Mouse (Mus musculus): Measurements from ENCODE around the gene Gm20388. TPM values are rescaled to one million over a fixed set of nuclear protein-coding genes. Genes with fewer than 3 reads are reported as not detected.
A peak's percentile ranks its signal among the peaks of the same experiment; 100 is the strongest.

The Gm20388 gene
- polyA plus RNA-seq, 1 experiment from 2014 or later = not detected

DNA sequence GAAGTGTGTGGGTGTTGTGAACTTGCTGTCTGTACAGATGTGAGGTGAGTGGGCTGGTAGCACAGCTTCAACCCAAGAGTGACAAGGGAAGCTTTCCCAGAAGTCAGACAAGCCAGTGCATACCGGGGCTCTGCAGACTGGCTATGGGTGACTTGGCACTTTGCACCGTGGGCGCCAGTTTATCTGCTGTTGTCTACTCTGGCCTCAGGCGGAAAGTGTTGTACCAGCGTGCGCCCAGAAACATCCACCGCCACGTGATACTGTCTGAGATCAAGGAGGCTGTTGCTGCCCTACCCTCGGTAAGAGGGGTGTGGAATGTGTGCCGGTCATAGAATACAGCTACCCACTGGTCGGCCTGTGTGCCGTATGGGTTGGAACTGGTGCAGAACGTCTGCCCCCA, 3487.7 kb downstream of the Gm20388 start:
- ATAC-seq (ENCODE audit: insufficient number of reproducible peaks, insufficient read depth, low FRiP score, low TSS enrichment) = no peak
- H3K27ac ChIP-seq = no peak overlapping the region
- H3K4me1 ChIP-seq = no peaks in the 10 kb centered on the region
- no peak overlapping the region for H3K9ac ChIP-seq
- 94% methylated on average over 13 of the region's 13 CpGs for WGBS
- H3K36me3 ChIP-seq = peaks cover 98% of the 10 kb centered on the region
- H3K4me3 ChIP-seq = no peak overlapping the region
- no peaks in the 10 kb centered on the region for H3K9me3 ChIP-seq
- H3K27me3 ChIP-seq = no peaks in the 10 kb centered on the region
- no peak overlapping the region for H3K4me2 ChIP-seq (replicated peaks)

GRCm38 (mm10) chr8:123401936-123402335, 3491.3 kb downstream of the Gm20388 start:
- Histone ChIP-seq H3K27me3 (no peaks in the 10 kb centered on the region), H3K27ac (no peak overlapping the region), H3K36me3 (peaks cover 66% of the 10 kb centered on the region), H3K4me3 (no peak overlapping the region), H3K4me1 (0 out of 2 replicates have a peak, but pooled peaks cover 5% of the 10 kb centered on the region), H3K9me3 (no peaks in the 10 kb centered on the region), H3K4me2 (replicated peaks) (no peak overlapping the region), H3K9ac (no peak overlapping the region)
- WGBS = 89% methylated on average over 9 of the region's 9 CpGs
- ATAC-seq (ENCODE audit: insufficient number of reproducible peaks, insufficient read depth, low FRiP score, low TSS enrichment) = no peak

DNA sequence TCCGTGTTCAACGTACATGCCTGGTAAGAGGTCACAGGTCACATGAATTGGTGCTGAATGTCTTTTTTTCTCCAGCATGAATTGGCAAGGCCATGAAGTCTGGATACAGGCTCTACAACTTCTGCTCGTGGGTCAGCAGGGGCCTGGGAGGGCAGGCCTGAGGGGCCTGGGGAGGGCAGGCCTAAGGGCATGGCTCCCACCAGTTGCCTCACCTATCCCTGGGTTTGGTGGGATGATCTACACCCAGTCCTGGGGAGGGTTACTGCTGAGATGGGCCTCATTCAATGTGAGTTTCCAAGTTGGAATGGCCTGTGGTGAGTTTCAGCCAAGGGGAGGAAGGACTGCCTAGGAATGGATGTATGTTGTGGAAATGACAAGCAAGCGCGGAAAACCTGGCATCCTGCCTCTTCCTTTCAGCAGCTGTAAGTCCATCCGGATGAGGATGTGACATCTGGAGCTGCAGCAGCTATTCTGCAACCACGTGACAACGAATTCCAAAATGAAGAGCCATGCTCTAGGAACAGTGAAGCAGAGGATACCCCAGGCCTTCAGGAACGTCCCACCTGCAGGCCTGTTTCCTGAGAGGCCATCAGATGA, 3492.2 kb downstream of the Gm20388 start:
- Histone ChIP-seq H3K4me2 (replicated peaks) (no peak overlapping the region), H3K9me3 (no peaks in the 10 kb centered on the region), H3K27ac (no peak overlapping the region), H3K9ac (no peak overlapping the region), H3K27me3 (0 out of 2 replicates have a peak, but pooled peaks cover 3% of the 10 kb centered on the region), H3K4me1 (0 out of 2 replicates have a peak, but pooled peaks cover 5% of the 10 kb centered on the region), H3K36me3 (peaks cover 57% of the 10 kb centered on the region), H3K4me3 (no peak overlapping the region)
- no peak for ATAC-seq (ENCODE audit: insufficient number of reproducible peaks, insufficient read depth, low FRiP score, low TSS enrichment)
- 88% methylated on average over 9 of the region's 9 CpGs for WGBS

DNA sequence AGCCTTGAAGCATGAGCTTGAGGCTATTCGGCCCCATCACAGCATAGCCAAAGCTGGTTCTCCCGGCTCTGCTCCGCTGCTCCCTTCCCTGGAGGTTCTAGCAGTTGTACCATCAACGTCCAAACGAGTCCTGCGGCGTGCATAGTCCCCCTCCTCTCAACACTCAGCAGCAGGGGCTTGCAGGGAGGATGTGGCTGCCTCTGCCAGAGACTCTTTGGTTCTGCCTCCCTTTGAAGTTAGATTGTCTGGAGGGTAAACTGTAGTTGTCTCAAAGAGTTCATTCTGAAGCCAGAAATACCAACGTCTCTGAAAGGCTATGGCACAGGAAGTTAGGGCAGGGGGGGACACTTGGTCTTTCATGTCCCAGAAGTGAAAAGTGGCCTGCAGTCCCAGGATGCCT, 3493.9 kb downstream of the Gm20388 start:
- Histone ChIP-seq H3K27ac (no peak overlapping the region), H3K27me3 (peaks cover 16% of the 10 kb centered on the region), H3K36me3 (peaks cover 40% of the 10 kb centered on the region), H3K9ac (no peak overlapping the region), H3K9me3 (no peaks in the 10 kb centered on the region), H3K4me1 (0 out of 2 replicates have a peak, but pooled peaks cover 5% of the 10 kb centered on the region), H3K4me3 (no peak overlapping the region), H3K4me2 (replicated peaks) (no peak overlapping the region)
- ATAC-seq (ENCODE audit: insufficient number of reproducible peaks, insufficient read depth, low FRiP score, low TSS enrichment) = no peak
- WGBS = 25% methylated on average over 8 of the region's 8 CpGs

DNA sequence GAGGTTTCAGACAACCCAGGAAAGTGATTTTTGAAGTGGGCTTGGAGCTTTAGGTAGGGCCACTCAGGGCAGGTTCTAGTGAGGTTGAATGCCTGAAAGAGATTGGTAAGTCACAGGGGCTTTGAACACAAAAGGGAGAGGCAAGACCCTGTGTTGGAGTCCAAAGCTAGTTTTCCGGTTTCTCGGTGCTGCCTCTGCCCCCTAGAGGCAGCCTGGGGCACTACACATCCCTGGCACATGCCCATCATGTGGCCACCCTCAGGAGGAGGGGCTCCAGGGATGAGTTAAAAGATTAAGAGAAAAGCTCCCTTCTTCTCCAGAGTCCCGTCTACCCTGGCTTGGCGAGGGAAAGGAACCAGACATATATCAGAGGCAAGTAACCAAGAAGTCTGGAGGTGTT, 3496.1 kb downstream of the Gm20388 start, which contains the start of gene Mc1r:
Mc1r (plus strand) TSS at position 322 of the 400 bp plus-strand sequence.
- Histone ChIP-seq H3K4me3 (no peak within 1 kb of the TSS), H3K9me3 (no peaks in the 10 kb centered on the region), H3K9ac (no peak within 1 kb of the TSS), H3K27ac (no peak within 1 kb of the TSS), H3K4me2 (replicated peaks) (no peak within 1 kb of the TSS), H3K36me3 (peaks cover 18% of the 10 kb centered on the region), H3K27me3 (peaks cover 37% of the 10 kb centered on the region), H3K4me1 (peaks cover 16% of the 10 kb centered on the region)
- ATAC-seq (ENCODE audit: insufficient number of reproducible peaks, insufficient read depth, low FRiP score, low TSS enrichment) = no peak
- WGBS = 7% methylated on average over 4 of the region's 4 CpGs

GRCm38 (mm10) chr8:123407612-123408011, 3497.0 kb downstream of the Gm20388 start:
- H3K27me3 ChIP-seq = peaks cover 45% of the 10 kb centered on the region
- no peak for ATAC-seq (ENCODE audit: insufficient number of reproducible peaks, insufficient read depth, low FRiP score, low TSS enrichment)
- H3K9ac ChIP-seq = no peak overlapping the region
- no peak overlapping the region for H3K4me3 ChIP-seq
- H3K4me1 ChIP-seq = peaks cover 23% of the 10 kb centered on the region
- no peak overlapping the region for H3K27ac ChIP-seq
- peaks cover 10% of the 10 kb centered on the region for H3K36me3 ChIP-seq
- no peaks in the 10 kb centered on the region for H3K9me3 ChIP-seq
- H3K4me2 ChIP-seq (replicated peaks) = no peak overlapping the region
- 94% methylated on average over 13 of the region's 13 CpGs for WGBS

DNA sequence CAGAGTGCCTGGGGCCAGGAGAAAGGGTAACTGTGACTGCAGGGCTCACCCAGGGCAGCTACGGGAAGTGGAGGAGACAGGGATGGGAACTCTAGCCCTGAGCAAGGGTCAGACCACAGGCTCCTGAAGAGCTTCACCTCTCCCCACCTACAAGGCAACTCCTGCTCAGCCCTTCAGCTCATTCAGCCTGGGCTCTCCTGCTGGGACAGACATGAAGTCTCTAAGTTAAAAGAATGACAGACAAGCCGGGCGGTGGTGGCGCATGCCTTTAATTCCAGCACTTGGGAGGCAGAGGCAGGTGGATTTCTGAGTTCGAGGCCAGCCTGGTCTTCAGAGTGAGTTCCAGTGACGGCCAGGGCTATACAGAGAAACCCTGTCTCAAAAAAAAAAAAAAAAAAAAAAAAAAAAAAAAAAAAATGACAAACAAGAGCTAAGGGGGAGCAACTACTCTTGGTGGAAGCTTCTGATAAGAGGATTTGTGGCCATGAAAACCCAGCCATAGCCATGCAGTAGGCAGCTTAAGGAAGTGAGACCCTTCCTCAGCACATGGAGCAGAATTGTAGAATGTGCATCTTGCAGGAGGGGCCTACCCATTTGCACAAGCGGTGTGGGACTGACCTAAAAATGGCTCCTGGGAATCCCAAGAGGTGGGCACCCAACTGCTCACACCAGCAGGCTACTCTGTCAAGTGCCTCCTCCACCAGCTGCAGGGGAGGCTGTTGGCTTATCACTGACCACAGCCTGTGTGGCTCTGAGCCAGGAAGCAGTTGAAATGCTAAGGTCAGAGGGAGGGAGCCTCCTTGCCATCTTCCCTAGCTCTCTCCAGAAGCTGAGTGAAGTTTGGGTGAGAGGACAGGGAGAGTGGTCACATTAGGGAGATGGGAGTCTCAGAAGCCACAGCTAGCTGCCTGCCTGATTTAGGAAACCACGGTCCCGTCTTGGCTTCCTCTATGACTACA, 3498.2 kb downstream of the Gm20388 start:
- Histone ChIP-seq H3K9me3 (no peaks in the 10 kb centered on the region), H3K27me3 (peaks cover 58% of the 10 kb centered on the region), H3K4me3 (no peak overlapping the region), H3K4me1 (peaks cover 28% of the 10 kb centered on the region), H3K27ac (no peak overlapping the region), H3K36me3 (no peaks in the 10 kb centered on the region), H3K9ac (no peak overlapping the region), H3K4me2 (replicated peaks) (no peak overlapping the region)
- ATAC-seq (ENCODE audit: insufficient number of reproducible peaks, insufficient read depth, low FRiP score, low TSS enrichment) = no peak
- 63% methylated on average over 9 of the region's 9 CpGs for WGBS

DNA sequence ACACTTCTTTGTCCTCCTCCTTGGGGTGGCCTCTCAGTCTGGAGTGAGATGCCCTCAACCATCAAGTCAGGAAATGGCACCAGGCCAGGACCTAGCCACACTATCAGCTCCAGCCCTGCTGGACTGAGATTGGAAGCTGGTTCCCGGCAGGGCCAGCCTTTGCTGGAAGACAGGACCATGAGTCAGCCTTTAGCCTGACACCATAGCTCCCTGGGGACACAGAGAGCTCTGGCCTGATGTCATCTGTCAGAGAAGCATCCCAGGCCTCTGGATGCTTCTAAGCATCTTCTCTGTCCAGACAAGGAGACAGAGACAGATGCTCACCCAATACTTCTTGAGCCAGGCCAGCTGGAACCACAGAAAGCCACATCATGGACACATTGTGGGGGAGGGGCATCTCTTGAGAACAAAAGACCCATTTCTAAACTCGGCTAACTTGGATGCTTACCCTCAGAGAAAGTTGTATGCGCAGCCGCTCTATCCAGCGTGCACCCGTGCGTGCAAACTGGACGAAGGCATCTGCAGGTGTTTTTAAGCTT, 3499.5 kb downstream of the Gm20388 start:
- peak overlapping the region; percentile 46; the same call in 1 of the 2 replicates for H3K4me3 ChIP-seq
- H3K9ac ChIP-seq = no peak overlapping the region
- H3K4me1 ChIP-seq = peaks cover 23% of the 10 kb centered on the region
- no peak for ATAC-seq (ENCODE audit: insufficient number of reproducible peaks, insufficient read depth, low FRiP score, low TSS enrichment)
- H3K4me2 ChIP-seq (replicated peaks) = peak overlapping the region; percentile 61
- H3K27me3 ChIP-seq = peaks cover 61% of the 10 kb centered on the region
- WGBS = 53% methylated on average over 8 of the region's 8 CpGs
- H3K27ac ChIP-seq = 0 out of 2 replicates have a peak overlapping the region, but pooled peaks have one; percentile 5
- no peaks in the 10 kb centered on the region for H3K36me3 ChIP-seq
- no peaks in the 10 kb centered on the region for H3K9me3 ChIP-seq

GRCm38 (mm10) chr8:123410788-123411187, 3500.1 kb downstream of the Gm20388 start:
- Histone ChIP-seq H3K4me1 (peaks cover 23% of the 10 kb centered on the region), H3K4me3 (peak overlapping the region; percentile 46), H3K27me3 (peaks cover 61% of the 10 kb centered on the region), H3K9ac (peak overlapping the region; percentile 39; the same call in 1 of the 2 replicates), H3K27ac (no peak overlapping the region), H3K9me3 (no peaks in the 10 kb centered on the region), H3K36me3 (no peaks in the 10 kb centered on the region), H3K4me2 (replicated peaks) (peak overlapping the region; percentile 61)
- ATAC-seq (ENCODE audit: insufficient number of reproducible peaks, insufficient read depth, low FRiP score, low TSS enrichment) = no peak
- WGBS = 8% methylated on average over 11 of the region's 11 CpGs

DNA sequence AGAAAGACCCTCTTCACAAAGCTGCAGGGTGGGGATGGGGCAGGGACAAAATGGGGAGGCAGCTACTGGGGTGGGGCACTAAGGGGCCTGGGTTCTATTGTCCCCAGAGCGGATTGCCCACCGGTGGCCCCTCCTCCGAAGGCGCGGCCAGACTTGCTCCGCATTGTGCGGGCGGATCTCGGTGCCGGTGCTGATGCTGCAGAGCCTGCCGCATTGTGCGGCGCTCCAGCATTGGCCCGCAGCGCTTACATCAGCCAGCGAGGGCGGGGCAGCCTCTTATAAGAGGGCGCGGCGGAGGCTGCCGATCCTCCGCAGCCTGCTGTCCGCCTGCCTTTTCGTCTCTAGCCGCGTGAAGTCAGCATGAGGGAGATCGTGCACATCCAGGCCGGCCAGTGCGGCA, 3500.6 kb downstream of the Gm20388 start, which contains the start of gene Tubb3:
Tubb3 (plus strand) TSS at position 179 of the 400 bp plus-strand sequence.
- H3K36me3 ChIP-seq = no peaks in the 10 kb centered on the region
- no peaks in the 10 kb centered on the region for H3K9me3 ChIP-seq
- peak within 1 kb of the TSS; percentile 46 for H3K4me3 ChIP-seq
- peak; percentile 78 for ATAC-seq (ENCODE audit: insufficient number of reproducible peaks, insufficient read depth, low FRiP score, low TSS enrichment)
- peaks cover 23% of the 10 kb centered on the region for H3K4me1 ChIP-seq
- H3K4me2 ChIP-seq (replicated peaks) = peak within 1 kb of the TSS; percentile 61
- peaks cover 61% of the 10 kb centered on the region for H3K27me3 ChIP-seq
- peak within 1 kb of the TSS; percentile 57; the same call in 1 of the 2 replicates for H3K27ac ChIP-seq
- WGBS = under 1% methylated on average over 29 of the region's 29 CpGs
- peak within 1 kb of the TSS; percentile 39 for H3K9ac ChIP-seq

GRCm38 (mm10) chr8:123411781-123412327, 3501.2 kb downstream of the Gm20388 start:
- WGBS = 4% methylated on average over 16 of the region's 16 CpGs
- peaks cover 61% of the 10 kb centered on the region for H3K27me3 ChIP-seq

More at GRCm38 (mm10) chr8:123411781-123412327, 3501.2 kb downstream of the Gm20388 start:
- Histone ChIP-seq H3K4me1 (peaks cover 23% of the 10 kb centered on the region), H3K4me3 (peak overlapping the region; percentile 46), H3K27ac (peak overlapping the region; percentile 57; the same call in 1 of the 2 replicates), H3K4me2 (replicated peaks) (peak overlapping the region; percentile 61), H3K9ac (peak overlapping the region; percentile 39), H3K36me3 (no peaks in the 10 kb centered on the region), H3K9me3 (no peaks in the 10 kb centered on the region)
- ATAC-seq (ENCODE audit: insufficient number of reproducible peaks, insufficient read depth, low FRiP score, low TSS enrichment) = peak; percentile 44; the same call in 1 of the 2 replicates
